Mouse (Mus musculus) midbrain, embryonic 11.5 days (tissue): Measurements from ENCODE around the gene Gm128. TPM values are rescaled to one million over a fixed set of nuclear protein-coding genes. Genes with fewer than 3 reads are reported as not detected.

Source experiments
- ATAC-seq: fragments of 200-750 bp; cut with Nextera tagmentation; 2 replicates; pipeline ENCODE4 v1.8.0; 2017; ENCODE audit warnings: moderate TSS enrichment, moderate library complexity; ENCODE audit not compliant: low FRiP score
- DNase-seq: peaks from one replicate; pipeline ENCODE4 v3.0.0; 2015; ENCODE audit warnings: low spot score; ENCODE audit errors: missing footprints
- H3K27ac ChIP-seq: fragments of 300-500 bp; sonication (generic); 2 replicates; pipeline ENCODE4 v1.5.1; 2014; ENCODE audit warnings: low read depth, low read length
- H3K27me3 ChIP-seq: fragments of 300-500 bp; sonication (generic); 2 replicates; pipeline ENCODE4 v1.6.1; 2014; ENCODE audit warnings: mild to moderate bottlenecking, low read length, moderate library complexity, mixed read lengths; ENCODE audit not compliant: control insufficient read depth, insufficient read depth
- H3K36me3 ChIP-seq: fragments of 300-500 bp; sonication (generic); 2 replicates; pipeline ENCODE4 v1.6.1; 2014; ENCODE audit warnings: mild to moderate bottlenecking, low read length, moderate library complexity, mixed read lengths; ENCODE audit not compliant: control insufficient read depth, insufficient read depth
- H3K4me1 ChIP-seq: fragments of 300-500 bp; sonication (generic); 2 replicates; pipeline ENCODE4 v1.6.1; 2014; ENCODE audit warnings: low read length; ENCODE audit not compliant: control insufficient read depth, insufficient read depth
- H3K4me2 ChIP-seq: fragments of 300-500 bp; sonication (generic); 2 replicates; pipeline ENCODE4 v1.6.1; 2014; ENCODE audit warnings: mild to moderate bottlenecking, moderate library complexity
- H3K4me3 ChIP-seq: fragments of 300-500 bp; sonication (generic); 2 replicates; pipeline ENCODE4 v1.5.1; 2014; ENCODE audit warnings: low read depth, low read length
- H3K9ac ChIP-seq: fragments of 300-500 bp; sonication (generic); 2 replicates; pipeline ENCODE4 v1.6.1; 2014; ENCODE audit warnings: low read length
- H3K9me3 ChIP-seq: fragments of 300-500 bp; sonication (generic); 2 replicates; pipeline ENCODE4 v1.6.1; 2016; ENCODE audit warnings: low read length; ENCODE audit not compliant: control insufficient read depth
- WGBS: fragments of 180-500 bp; shearing (Covaris S2); extraction: QIAGEN DNeasy Blood & Tissue Kit; methylation state at CpG from one replicate; pipeline ENCODE4 v1.1.7; 2014; 5-methylcytosine and 5-hydroxymethylcytosine counted together
- polyA plus RNA-seq: library from polyadenylated mRNA; unstranded; fragments of >200 nt; fragmentation: Nextera tagmentation; extraction: Ambion mirVana; gene quantifications from 2 replicates; pipeline ENCODE4 v1.2.1, GENCODE M21; 2014

Gene Gm128
- polyA plus RNA-seq, 1 experiment from 2014 or later: 0.18 TPM

GRCm38 (mm10) chr3:95199101-95199500 lies 42.3 kb downstream of the Gm128 start:
- no peak overlapping the region for H3K4me2 ChIP-seq
- no peak for ATAC-seq

DNA sequence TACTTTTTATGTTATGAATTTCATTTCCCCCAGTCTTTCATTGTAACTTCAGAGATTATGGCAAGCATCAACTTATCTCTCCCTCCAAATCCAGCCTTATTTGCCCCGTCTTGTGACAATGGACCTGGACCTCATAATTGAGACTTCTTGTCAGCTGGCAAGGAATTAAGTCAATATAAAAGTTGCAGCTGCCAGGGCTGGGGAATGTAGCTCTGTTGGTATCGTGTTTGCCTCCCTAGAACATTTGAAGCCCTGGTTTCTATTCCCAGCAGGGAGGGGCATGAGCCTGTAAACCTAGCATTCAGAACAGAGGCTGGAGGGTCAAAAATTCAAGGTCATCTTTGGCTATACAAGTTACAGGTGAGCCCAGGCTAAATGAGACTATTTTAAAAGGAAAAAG lies 45.6 kb downstream of the Gm128 start:
- H3K9me3 ChIP-seq: no peaks in the 10 kb centered on the region
- no peak overlapping the region for H3K4me3 ChIP-seq
- ATAC-seq: no peak
- no peak overlapping the region for H3K4me2 ChIP-seq
- H3K36me3 ChIP-seq: peaks cover 14% of the 10 kb centered on the region
- no peaks in the 10 kb centered on the region for H3K27me3 ChIP-seq
- no peak overlapping the region for H3K9ac ChIP-seq
- no peak overlapping the region for H3K27ac ChIP-seq
- DNase-seq: no peak
- 91% methylated on average over 2 of the region's 2 CpGs for WGBS
- no peaks in the 10 kb centered on the region for H3K4me1 ChIP-seq

More at GRCm38 (mm10) chr3:95199101-95199500, 42.3 kb downstream of the Gm128 start:
- Histone ChIP-seq H3K4me1 (no peaks in the 10 kb centered on the region), H3K36me3 (peaks cover 22% of the 10 kb centered on the region), H3K9me3 (no peaks in the 10 kb centered on the region), H3K27ac (no peak overlapping the region), H3K4me3 (no peak overlapping the region), H3K27me3 (no peaks in the 10 kb centered on the region), H3K9ac (no peak overlapping the region)
- no peak for DNase-seq
- 87% methylated on average over 1 of the region's 1 CpGs for WGBS

DNA sequence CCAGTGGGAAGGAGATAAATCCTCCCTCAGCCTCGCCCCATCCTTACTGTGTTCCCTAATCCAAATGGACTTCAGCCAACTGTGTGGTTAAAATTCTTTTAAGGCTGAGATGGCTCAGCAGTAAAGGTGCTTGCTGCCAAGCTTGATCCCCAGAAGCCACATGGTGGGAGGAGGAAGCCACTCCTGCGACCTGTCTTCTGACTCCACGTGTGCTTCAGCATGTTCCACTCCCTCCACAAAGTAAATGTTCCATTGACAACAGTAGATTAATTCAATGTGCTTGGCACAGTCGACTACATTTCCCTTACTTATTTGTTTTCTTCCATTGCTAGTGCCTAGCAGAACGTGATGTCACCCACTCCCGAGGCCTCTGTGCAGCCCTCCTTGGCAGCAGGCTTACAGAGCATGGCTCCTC lies 46.7 kb downstream of the Gm128 start:
- DNase-seq: no peak
- no peaks in the 10 kb centered on the region for H3K27me3 ChIP-seq
- H3K9me3 ChIP-seq: no peaks in the 10 kb centered on the region
- no peaks in the 10 kb centered on the region for H3K4me1 ChIP-seq
- ATAC-seq: no peak
- no peak overlapping the region for H3K9ac ChIP-seq
- WGBS: 84% methylated on average over 6 of the region's 6 CpGs
- no peak overlapping the region for H3K4me2 ChIP-seq
- H3K36me3 ChIP-seq: peaks cover 15% of the 10 kb centered on the region
- H3K4me3 ChIP-seq: no peak overlapping the region
- no peak overlapping the region for H3K27ac ChIP-seq

Other genes with a start within 250 kb of the Gm128 start
- 24.1 and 29.7 TPM in 2 replicates for gene Zfp687, start 226.2 kb downstream of the Gm128 start, polyA plus RNA-seq
- 300 and 316 TPM in 2 replicates for gene Psmd4, start 199.0 kb downstream of the Gm128 start, polyA plus RNA-seq
- gene Pip5k1a, start 134.7 kb downstream of the Gm128 start, polyA plus RNA-seq: 13.2 and 15.1 TPM in 2 replicates
- 221 and 238 TPM in 2 replicates for gene Vps72, start 130.6 kb downstream of the Gm128 start, polyA plus RNA-seq
- gene Tmod4, start 117.1 kb downstream of the Gm128 start, polyA plus RNA-seq: 0.97 TPM in 1 of 2 replicates, not detected in the other
- gene Scnm1, start 107.6 kb downstream of the Gm128 start, polyA plus RNA-seq: 84.9 and 86.3 TPM in 2 replicates
- 16.1 and 17.4 TPM in 2 replicates for gene Lysmd1, start 107.5 kb downstream of the Gm128 start, polyA plus RNA-seq
- 2.2 and 2.9 TPM in 2 replicates for gene Tnfaip8l2, start 99.2 kb downstream of the Gm128 start, polyA plus RNA-seq
- 14.1 and 17.8 TPM in 2 replicates for gene Sema6c, start 81.1 kb downstream of the Gm128 start, polyA plus RNA-seq
- 6.0 and 6.9 TPM in 2 replicates for gene Gabpb2, start 23.7 kb downstream of the Gm128 start, polyA plus RNA-seq
- 105 and 106 TPM in 2 replicates for gene Cdc42se1, start 12.9 kb downstream of the Gm128 start, polyA plus RNA-seq
- gene Mllt11, start 9.4 kb downstream of the Gm128 start, polyA plus RNA-seq: 124 and 144 TPM in 2 replicates
- 0.20 TPM in 1 of 2 replicates, not detected in the other for gene Bnipl, start 9.6 kb upstream of the Gm128 start, polyA plus RNA-seq
- 38.8 and 43.3 TPM in 2 replicates for gene Mindy1, start 39.7 kb upstream of the Gm128 start, polyA plus RNA-seq
- gene Prune1, start 40.5 kb upstream of the Gm128 start, polyA plus RNA-seq: 28.0 and 29.7 TPM in 2 replicates
- gene Anxa9, start 65.6 kb upstream of the Gm128 start, polyA plus RNA-seq: 0.87 and 1.3 TPM in 2 replicates
- gene Cers2, start 73.2 kb upstream of the Gm128 start, polyA plus RNA-seq: 94.1 and 97.1 TPM in 2 replicates
- gene Setdb1, start 115.6 kb upstream of the Gm128 start, polyA plus RNA-seq: 60.9 and 69.3 TPM in 2 replicates
- gene 4930558C23Rik, start 161.2 kb upstream of the Gm128 start, polyA plus RNA-seq: not detected in 2 replicates
- 26.2 and 27.0 TPM in 2 replicates for gene Arnt, start 192.8 kb upstream of the Gm128 start, polyA plus RNA-seq